Comparison of ENCODE assay signal across 28 mouse cellular contexts in the genomic region with DNA sequence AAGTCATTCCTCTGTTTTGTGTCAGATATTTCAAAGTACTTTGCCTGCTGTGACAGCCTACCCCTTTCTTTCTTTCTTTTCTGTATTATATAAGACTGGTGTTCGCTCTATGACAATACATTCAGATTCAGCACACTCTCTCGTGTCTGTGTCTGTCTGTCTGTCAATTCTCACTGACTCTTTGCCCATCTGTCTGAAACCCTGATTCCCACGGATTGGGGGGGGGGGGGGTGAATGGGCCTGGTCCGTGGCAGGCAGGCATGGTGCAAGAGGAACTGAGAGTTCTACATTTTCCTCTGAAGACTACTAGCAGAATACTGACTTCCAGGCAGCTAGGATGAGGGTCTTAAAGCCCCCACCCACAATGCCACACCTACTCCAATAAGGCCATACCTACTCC. TPM values are rescaled to one million over a fixed set of nuclear protein-coding genes. Genes with fewer than 3 reads are reported as not detected.
A peak's percentile ranks its signal among the peaks of the same experiment; 100 is the strongest.
DNase-seq lines count a peak whose midpoint lies in the region; ATAC-seq lines count a peak whose summit lies in the region.
"Had no signal": no experiment of that assay in that cellular context is flagged by ENCODE, and none has a peak within 500 bp of the region (broad histone marks: within the 10 kb centered on the region; RNA-seq: fewer than 3 reads in every experiment).

No protein-coding gene starts in this region.

- no peaks in the 10 kb centered on the region for H3K4me1 ChIP-seq in hindbrain, embryonic 11.5 days (replicated peaks; ENCODE audit: control insufficient read depth, insufficient read depth, low read length)
- H3K4me1 ChIP-seq in hindbrain, embryonic 10.5 days (replicated peaks), result peaks cover 3% of the 10 kb centered on the region; the same call in 1 of the 2 replicates
- H3K4me1 ChIP-seq in midbrain, embryonic 13.5 days (replicated peaks), result 0 out of 2 replicates have a peak, but pooled peaks cover 5% of the 10 kb centered on the region
- H3K4me1 ChIP-seq in midbrain, embryonic 10.5 days, result no peaks in the 10 kb centered on the region; the same call in 1 of the 2 replicates
- H3K4me1 ChIP-seq in neural tube, embryonic 12.5 days, result no peaks in the 10 kb centered on the region
- no peaks in the 10 kb centered on the region for H3K4me1 ChIP-seq in neural tube, embryonic 15.5 days
- H3K4me1 ChIP-seq: embryonic facial prominence, embryonic 12.5 days; embryonic facial prominence, embryonic 15.5 days; heart, embryonic 15.5 days; hindbrain, embryonic 13.5 days had no signal

- no peak overlapping the region for H3K4me2 ChIP-seq in hindbrain, embryonic 11.5 days (replicated peaks; ENCODE audit: low read depth, low read length)
- no peak overlapping the region for H3K4me2 ChIP-seq in midbrain, embryonic 13.5 days (replicated peaks)
- H3K4me2 ChIP-seq in neural tube, embryonic 12.5 days (replicated peaks), result no peak overlapping the region
- H3K4me2 ChIP-seq in neural tube, embryonic 15.5 days, result no peak overlapping the region
- H3K4me2 ChIP-seq: embryonic facial prominence, embryonic 12.5 days; embryonic facial prominence, embryonic 15.5 days; heart, embryonic 12.5 days; heart, embryonic 15.5 days; hindbrain, embryonic 13.5 days had no signal

- H3K9ac ChIP-seq in hindbrain, embryonic 11.5 days (ENCODE audit: low read depth, low read length), result no peak overlapping the region
- H3K9ac ChIP-seq in midbrain, embryonic 13.5 days (replicated peaks), result no peak overlapping the region
- no peak overlapping the region for H3K9ac ChIP-seq in neural tube, embryonic 12.5 days
- no peak overlapping the region for H3K9ac ChIP-seq in neural tube, embryonic 15.5 days (replicated peaks)
- H3K9ac ChIP-seq: embryonic facial prominence, embryonic 12.5 days; embryonic facial prominence, embryonic 15.5 days; forebrain, postnatal 0 days; heart, embryonic 12.5 days; heart, embryonic 15.5 days; hindbrain, embryonic 13.5 days had no signal

- no peaks in the 10 kb centered on the region; the same call in 1 of the 2 replicates for H3K27me3 ChIP-seq in hindbrain, embryonic 11.5 days (ENCODE audit: control insufficient read depth, insufficient read depth, low read length)
- H3K27me3 ChIP-seq in hindbrain, embryonic 10.5 days (ENCODE audit: insufficient read depth, poor library complexity, severe bottlenecking), result 0 out of 2 replicates have a peak, but pooled peaks cover 3% of the 10 kb centered on the region
- H3K27me3 ChIP-seq in midbrain, embryonic 13.5 days, result peaks cover 5% of the 10 kb centered on the region; the same call in 1 of the 2 replicates
- H3K27me3 ChIP-seq in midbrain, embryonic 10.5 days (ENCODE audit: low read depth, poor library complexity, severe bottlenecking), result no peaks in the 10 kb centered on the region
- H3K27me3 ChIP-seq in neural tube, embryonic 12.5 days (replicated peaks), result peaks cover 23% of the 10 kb centered on the region; the same call in 1 of the 2 replicates
- peaks cover 16% of the 10 kb centered on the region for H3K27me3 ChIP-seq in neural tube, embryonic 15.5 days (replicated peaks)
- H3K27me3 ChIP-seq: embryonic facial prominence, embryonic 12.5 days; embryonic facial prominence, embryonic 15.5 days; heart, embryonic 12.5 days; heart, embryonic 15.5 days had no signal

- H3K36me3 ChIP-seq in hindbrain, embryonic 11.5 days (ENCODE audit: control insufficient read depth, insufficient read depth, low read length), result no peaks in the 10 kb centered on the region
- H3K36me3 ChIP-seq in hindbrain, embryonic 10.5 days, result no peaks in the 10 kb centered on the region
- H3K36me3 ChIP-seq in midbrain, embryonic 13.5 days, result no peaks in the 10 kb centered on the region
- H3K36me3 ChIP-seq in midbrain, embryonic 10.5 days, result no peaks in the 10 kb centered on the region
- no peaks in the 10 kb centered on the region for H3K36me3 ChIP-seq in neural tube, embryonic 12.5 days
- H3K36me3 ChIP-seq in neural tube, embryonic 15.5 days, result no peaks in the 10 kb centered on the region
- H3K36me3 ChIP-seq: embryonic facial prominence, embryonic 12.5 days; embryonic facial prominence, embryonic 15.5 days; G1E; heart, embryonic 12.5 days; heart, embryonic 15.5 days; hindbrain, embryonic 13.5 days had no signal

- H3K9me3 ChIP-seq in hindbrain, embryonic 11.5 days (ENCODE audit: control insufficient read depth, low read length), result no peaks in the 10 kb centered on the region
- no peaks in the 10 kb centered on the region for H3K9me3 ChIP-seq in hindbrain, embryonic 10.5 days
- no peaks in the 10 kb centered on the region for H3K9me3 ChIP-seq in midbrain, embryonic 13.5 days
- no peaks in the 10 kb centered on the region for H3K9me3 ChIP-seq in midbrain, embryonic 10.5 days (replicated peaks)
- H3K9me3 ChIP-seq in neural tube, embryonic 12.5 days, result no peaks in the 10 kb centered on the region
- no peaks in the 10 kb centered on the region for H3K9me3 ChIP-seq in neural tube, embryonic 15.5 days (replicated peaks)
- H3K9me3 ChIP-seq: embryonic facial prominence, embryonic 12.5 days; embryonic facial prominence, embryonic 15.5 days; G1E; heart, embryonic 12.5 days; heart, embryonic 15.5 days; hindbrain, embryonic 13.5 days had no signal

- DNase-seq in hindbrain, embryonic 11.5 days (ENCODE audit: low spot score), result no peak
- no peak for DNase-seq in hindbrain, embryonic 10.5 days (ENCODE audit: low spot score)
- DNase-seq in midbrain, embryonic 10.5 days (ENCODE audit: low spot score), result no peak
- DNase-seq: adrenal gland, postnatal 10 days; adrenal gland, postnatal 36 days; cerebellum, adult 11 months; cerebellum, adult 2 months; cerebellum, adult 9-11 months; cerebellum, postnatal 25 days; forebrain, postnatal 0 days; gastrocnemius, adult 2 months; gastrocnemius, postnatal 14 days; heart, adult 18-20 months; heart, postnatal 10 days; heart, postnatal 36 days had no signal

- ATAC-seq in hindbrain, embryonic 11.5 days (ENCODE audit: low FRiP score), result peak; percentile 69
- peak; percentile 40; the same call in 1 of the 2 replicates for ATAC-seq in midbrain, embryonic 13.5 days
- peak; percentile 55; the same call in 1 of the 2 replicates for ATAC-seq in neural tube, embryonic 12.5 days (ENCODE audit: low FRiP score, low read depth)
- ATAC-seq in neural tube, embryonic 15.5 days (ENCODE audit: low FRiP score), result no peak
- ATAC-seq: forebrain, embryonic 14.5 days; forebrain, postnatal 0 days; hindbrain, postnatal 0 days; inflammation-experienced regulatory T-cells, adult 6 months; Patski had no signal

- no peak overlapping the region for H3K4me3 ChIP-seq in hindbrain, embryonic 11.5 days (ENCODE audit: low read depth, low read length)
- no peak overlapping the region for H3K4me3 ChIP-seq in hindbrain, embryonic 10.5 days
- no peak overlapping the region for H3K4me3 ChIP-seq in midbrain, embryonic 13.5 days (replicated peaks)
- no peak overlapping the region for H3K4me3 ChIP-seq in midbrain, embryonic 10.5 days
- H3K4me3 ChIP-seq in neural tube, embryonic 12.5 days, result no peak overlapping the region
- no peak overlapping the region for H3K4me3 ChIP-seq in neural tube, embryonic 15.5 days (replicated peaks)
- H3K4me3 ChIP-seq: embryonic facial prominence, embryonic 12.5 days; embryonic facial prominence, embryonic 15.5 days; gastrocnemius, adult 2 months; heart, embryonic 12.5 days; heart, embryonic 15.5 days; hindbrain, embryonic 13.5 days had no signal

- WGBS in hindbrain, embryonic 11.5 days, result 53% methylated on average over 4 of the region's 4 CpGs
- 48% methylated on average over 4 of the region's 4 CpGs for WGBS in hindbrain, embryonic 10.5 days
- 29% methylated on average over 4 of the region's 4 CpGs for WGBS in midbrain, embryonic 13.5 days
- 67% methylated on average over 4 of the region's 4 CpGs for WGBS in midbrain, embryonic 10.5 days
- WGBS in neural tube, embryonic 12.5 days, result 40% methylated on average over 4 of the region's 4 CpGs
- 31% methylated on average over 4 of the region's 4 CpGs for WGBS in neural tube, embryonic 15.5 days

- H3K27ac ChIP-seq in hindbrain, embryonic 11.5 days (ENCODE audit: low read depth, low read length), result no peak overlapping the region
- no peak overlapping the region for H3K27ac ChIP-seq in hindbrain, embryonic 10.5 days
- H3K27ac ChIP-seq in midbrain, embryonic 13.5 days, result no peak overlapping the region
- no peak overlapping the region for H3K27ac ChIP-seq in midbrain, embryonic 10.5 days (replicated peaks)
- H3K27ac ChIP-seq in neural tube, embryonic 12.5 days, result no peak overlapping the region
- H3K27ac ChIP-seq in neural tube, embryonic 15.5 days (replicated peaks), result no peak overlapping the region
- H3K27ac ChIP-seq: embryonic facial prominence, embryonic 12.5 days; embryonic facial prominence, embryonic 15.5 days; gastrocnemius, adult 2 months; heart, embryonic 15.5 days; hindbrain, embryonic 13.5 days; hindbrain, postnatal 0 days had no signal

RNA-seq across cellular contexts. Expression of a gene that starts 51.6 kb away (rescaled TPM):
- polyA plus RNA-seq in hindbrain, embryonic 11.5 days (2014; fragmentation: Nextera tagmentation; extraction: Ambion mirVana), result 32.9 and 34.6 TPM in 2 replicates
- 52.3 and 53.2 TPM in 2 replicates for polyA plus RNA-seq in hindbrain, embryonic 10.5 days (2016; fragmentation: Nextera tagmentation; extraction: Ambion mirVana)
- polyA plus RNA-seq in midbrain, embryonic 13.5 days (2015; fragmentation: Nextera tagmentation; extraction: Ambion mirVana), result 35.1 and 40.7 TPM in 2 replicates
- polyA plus RNA-seq in midbrain, embryonic 10.5 days (2016; fragmentation: Nextera tagmentation; extraction: Ambion mirVana), result 41.0 and 41.6 TPM in 2 replicates
- 53.6 and 59.5 TPM in 2 replicates for polyA plus RNA-seq in neural tube, embryonic 12.5 days (2016; fragmentation: Nextera tagmentation; extraction: Ambion mirVana)
- 37.9 and 47.4 TPM in 2 replicates for polyA plus RNA-seq in neural tube, embryonic 15.5 days (2015; fragmentation: Nextera tagmentation; extraction: Ambion mirVana)
